Mouse (Mus musculus) erythroblast, adult 5-6 weeks (primary cell): ENCODE measurements around the gene Tbc1d4. TPM values are rescaled to one million over a fixed set of nuclear protein-coding genes. Genes with fewer than 3 reads are reported as not detected.
"Not testable (repeated sequence)": the region's sequence is repeated elsewhere in the genome, so short reads cannot be mapped to it uniquely, and the experiment has no call there.

ENCODE experiments used
- ATAC-seq: replicated peaks from 2 replicates; pipeline ENCODE4 v1.8.0; 2016; ENCODE audit warnings: moderate number of reproducible peaks, mild to moderate bottlenecking, moderate TSS enrichment, inconsistent platforms; ENCODE audit not compliant: poor library complexity, low FRiP score, severe bottlenecking
- total RNA-seq, 2 experiments: library from RNA; stranded (forward) in 1 of 2; stranded (reverse) in 1 of 2; fragments of 150-400 nt in 1 of 2; fragments of 200-764, 138-1000 nt in 1 of 2; gene quantifications; 2 replicates each; pipeline versions ENCODE4 v1.2.3 to v1.2.4; 2015 to 2017; ENCODE audit warnings: low replicate concordance in 2 of 2

Tbc1d4 gene
- total RNA-seq, 2 experiments from 2014 or later = 2.8 to 4.6 TPM

GRCm38 (mm10) chr14:101596691-101597090, 12.3 kb downstream of the Tbc1d4 start:
- ATAC-seq = no peak

DNA sequence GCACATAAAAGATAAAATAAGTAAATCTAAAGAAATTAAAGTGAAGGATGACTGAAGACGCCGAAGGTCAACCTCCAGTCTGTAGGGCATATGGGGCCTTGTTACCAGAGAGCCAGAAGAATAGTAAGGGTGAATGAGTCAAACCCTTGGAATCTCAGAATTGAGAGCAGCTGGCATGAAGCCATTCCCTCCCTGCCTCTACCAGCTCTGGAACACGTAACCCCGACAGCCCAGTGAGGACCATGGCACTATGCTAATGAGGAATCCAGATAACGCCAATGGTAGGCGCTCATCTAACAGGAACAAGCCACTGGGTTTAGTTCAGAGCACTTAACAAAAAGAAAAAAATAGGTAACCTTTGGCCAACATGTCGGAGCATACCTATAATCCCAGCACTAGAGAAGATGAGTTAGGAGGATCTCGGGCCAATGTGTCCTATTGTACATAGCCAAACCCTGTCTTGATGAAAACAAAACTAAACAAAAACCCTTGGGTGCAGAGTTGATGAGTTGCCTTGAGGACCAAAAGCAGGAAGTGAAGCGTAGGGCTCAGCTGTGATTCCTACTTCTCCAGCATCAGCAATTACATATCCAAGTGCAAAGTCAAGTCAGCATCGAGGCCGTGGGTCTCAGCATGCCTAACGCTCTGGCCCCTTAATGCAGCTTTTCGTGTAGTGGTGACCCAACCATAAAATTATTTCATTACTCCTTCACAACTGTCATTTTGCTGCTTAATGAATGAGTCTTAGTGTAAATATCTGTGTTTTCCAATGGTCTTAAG, 13.5 kb downstream of the Tbc1d4 start:
- no peak for ATAC-seq

- no peak for ATAC-seq
These were observed 15.0 kb downstream of the Tbc1d4 start for GRCm38 (mm10) chr14:101594001-101594400.

GRCm38 (mm10) chr14:101593340-101593739, 15.7 kb downstream of the Tbc1d4 start:
- ATAC-seq = no peak

- ATAC-seq = no peak
These were observed 17.9 kb downstream of the Tbc1d4 start for GRCm38 (mm10) chr14:101591101-101591500.

- ATAC-seq = not testable (repeated sequence)
These were observed 20.6 kb downstream of the Tbc1d4 start for GRCm38 (mm10) chr14:101588209-101588991.

- not testable (repeated sequence) for ATAC-seq
These were observed 21.5 kb downstream of the Tbc1d4 start for GRCm38 (mm10) chr14:101587366-101588040.

GRCm38 (mm10) chr14:101586096-101586495, 22.9 kb downstream of the Tbc1d4 start:
- ATAC-seq = no peak

DNA sequence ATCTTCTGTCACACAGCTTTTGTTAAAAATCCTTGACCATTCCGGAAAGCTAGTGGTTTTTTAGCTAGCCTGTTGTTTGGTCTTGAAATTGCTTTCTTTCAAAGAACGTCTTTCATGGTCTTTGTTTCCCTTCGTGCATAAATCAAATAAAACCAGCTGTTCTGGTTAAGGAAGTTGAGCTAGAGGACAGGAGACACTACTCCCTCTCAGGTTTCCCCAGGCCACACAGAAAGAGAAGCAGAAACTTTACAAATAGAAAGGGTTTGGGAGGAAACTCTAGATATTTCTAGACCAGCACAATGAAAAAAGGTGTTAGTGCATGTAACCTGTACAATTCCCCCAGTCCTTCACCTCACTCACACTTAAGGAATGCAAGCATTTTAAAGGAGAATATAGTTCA, 33.3 kb downstream of the Tbc1d4 start:
- ATAC-seq = no peak

DNA sequence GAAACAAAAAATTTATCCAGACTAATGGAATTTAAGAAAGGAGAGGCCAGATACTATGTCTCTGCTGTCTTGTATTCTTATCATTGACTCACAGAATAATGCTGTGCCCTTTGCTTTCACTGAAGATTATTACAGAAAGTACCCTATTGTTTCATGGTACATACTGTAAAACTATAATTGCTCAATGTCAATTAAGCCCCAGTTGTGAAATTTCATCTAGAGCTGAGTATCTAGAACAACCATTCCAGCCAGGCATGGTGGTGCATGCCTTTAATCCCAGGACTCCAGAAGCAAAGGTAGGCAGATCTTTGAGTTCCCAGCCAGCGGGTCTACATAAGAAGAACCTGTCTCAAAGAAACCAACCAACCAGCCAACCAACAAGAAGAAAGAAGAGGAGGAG, 34.5 kb downstream of the Tbc1d4 start:
- ATAC-seq = no peak

DNA sequence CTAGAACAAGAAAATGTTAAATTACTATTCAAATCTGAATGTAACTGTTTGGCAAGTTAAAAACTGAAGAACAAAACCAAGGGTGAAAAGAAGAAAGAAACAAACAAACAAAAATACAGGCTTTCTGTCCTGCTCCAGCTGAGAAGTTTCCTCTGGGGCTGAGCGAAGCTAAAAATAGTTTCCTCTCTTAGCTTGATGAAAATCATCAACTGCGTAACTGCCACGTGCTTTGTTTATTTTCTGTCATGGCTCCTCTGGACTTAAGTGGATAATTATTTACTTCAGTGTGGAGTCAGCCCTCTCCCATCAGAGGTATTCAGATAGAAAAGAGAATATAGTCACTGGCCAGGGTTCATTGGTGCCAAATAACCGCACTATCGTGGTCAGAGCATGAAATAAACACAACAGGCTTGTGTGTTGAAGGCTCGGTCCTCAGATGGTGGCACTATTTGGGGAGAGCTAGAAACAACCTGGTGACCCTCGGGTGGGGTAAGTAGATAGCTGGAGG, 35.8 kb downstream of the Tbc1d4 start:
- ATAC-seq = no peak

- ATAC-seq = no peak
These were observed 40.2 kb downstream of the Tbc1d4 start for GRCm38 (mm10) chr14:101568828-101569227.

DNA sequence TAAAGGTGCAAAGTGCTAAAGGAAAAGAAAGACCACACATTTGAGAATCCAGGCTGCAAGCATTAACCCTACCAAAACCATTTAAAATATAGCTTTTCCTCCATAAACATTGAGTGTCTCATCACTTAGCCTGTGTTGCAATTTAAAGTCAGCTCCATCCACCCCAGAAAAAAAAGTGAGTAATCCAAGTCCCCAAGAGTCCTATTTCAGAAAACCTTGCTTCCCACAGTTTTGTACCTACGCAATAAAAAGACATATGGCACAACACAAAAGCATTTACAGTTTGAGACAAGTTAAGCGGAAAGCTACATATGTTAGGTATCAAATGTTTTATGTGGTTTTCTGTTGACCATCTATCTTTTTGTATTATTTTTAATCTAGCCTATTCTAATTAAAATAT, 42.3 kb downstream of the Tbc1d4 start:
- no peak for ATAC-seq

- ATAC-seq = no peak
These were observed 43.3 kb downstream of the Tbc1d4 start for GRCm38 (mm10) chr14:101565661-101566060.

DNA sequence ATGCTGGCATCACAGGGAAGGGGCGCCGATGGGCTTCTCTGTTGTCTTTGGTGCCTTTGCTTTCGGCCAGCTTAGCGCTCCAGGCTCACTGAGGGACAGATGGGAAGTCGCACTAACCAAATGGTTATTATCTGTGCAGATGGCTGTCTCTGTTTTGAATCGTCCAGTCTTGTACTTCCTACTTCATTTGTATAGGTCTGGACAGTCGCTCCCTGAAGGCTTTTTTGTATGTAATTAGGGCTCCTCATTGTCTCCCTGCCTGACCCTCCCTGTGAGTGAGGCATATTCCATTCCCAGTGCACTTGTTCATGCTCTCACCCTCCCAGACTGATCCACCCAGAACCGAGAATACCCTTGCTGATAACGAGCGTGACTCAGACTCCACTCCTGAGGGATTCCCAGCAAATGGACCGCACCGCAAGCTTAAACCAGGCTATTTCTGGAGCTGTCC, 47.7 kb downstream of the Tbc1d4 start:
- no peak for ATAC-seq

DNA sequence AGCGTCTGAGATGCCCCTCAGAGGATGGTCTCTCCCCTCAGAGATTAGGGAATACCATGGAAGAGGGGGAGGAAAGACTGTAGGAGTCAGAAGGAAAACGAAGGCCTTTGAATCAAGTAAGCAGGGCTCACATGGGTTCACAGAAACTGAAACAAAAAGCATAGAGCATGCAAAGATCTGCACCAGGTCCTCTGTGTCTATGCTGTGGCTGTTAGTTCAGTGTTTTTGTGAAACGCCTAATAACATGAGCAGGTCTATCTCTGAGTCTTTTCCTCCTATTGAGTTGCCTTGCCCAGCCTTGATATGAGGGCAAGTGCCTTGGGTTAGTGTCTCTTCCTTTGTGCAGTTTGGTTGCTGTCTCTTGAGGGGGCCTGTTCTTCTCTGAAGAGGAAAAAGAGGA, 49.5 kb downstream of the Tbc1d4 start:
- no peak for ATAC-seq

DNA sequence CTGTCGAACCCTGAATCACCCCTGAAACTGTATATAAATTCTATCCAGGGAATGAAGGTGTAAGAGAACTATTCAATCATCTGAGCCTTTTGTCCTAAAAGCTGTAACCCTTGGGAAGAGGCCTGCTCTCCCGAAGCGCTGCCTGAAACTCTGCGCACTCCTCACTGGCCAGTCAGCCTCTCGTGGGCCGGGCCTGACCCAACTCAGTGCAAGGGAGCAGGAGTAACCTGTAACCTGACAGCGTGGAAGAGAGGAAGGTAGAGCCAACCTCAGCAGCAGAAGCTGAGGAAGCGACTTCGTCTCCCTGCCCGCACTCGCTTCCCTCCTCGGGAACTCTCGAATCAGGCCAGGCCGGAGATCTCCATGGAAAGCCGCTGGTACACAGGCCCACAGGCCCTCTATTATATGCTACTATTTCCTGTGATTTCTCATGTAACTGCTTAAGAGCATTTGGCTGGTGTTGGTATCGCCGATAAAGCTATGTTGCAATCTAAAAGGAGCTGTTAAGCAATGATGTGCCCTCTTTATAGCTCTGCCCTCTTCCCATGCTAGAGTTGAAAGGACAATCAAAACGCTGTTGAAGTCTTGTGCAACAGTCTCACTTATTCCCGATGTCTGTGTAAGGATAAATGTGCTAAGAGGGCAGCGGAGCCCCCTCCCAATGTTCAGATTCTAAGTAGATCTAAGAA, 60.0 kb downstream of the Tbc1d4 start:
- no peak for ATAC-seq

- ATAC-seq = no peak
These were observed 67.1 kb downstream of the Tbc1d4 start for GRCm38 (mm10) chr14:101541863-101542262.

- no peak for ATAC-seq
These were observed 67.8 kb downstream of the Tbc1d4 start for GRCm38 (mm10) chr14:101541141-101541540.

- no peak for ATAC-seq
These were observed 68.5 kb downstream of the Tbc1d4 start for GRCm38 (mm10) chr14:101540466-101540865.
